Mouse (Mus musculus) lung, postnatal 0 days (tissue): ENCODE data around the gene F8.
A peak's percentile ranks its signal among the peaks of the same experiment; 100 is the strongest.

Experiments used
- CTCF ChIP-seq: IDR thresholded peaks from 2 replicates; pipeline ENCODE4 v1.5.1; 2016; ENCODE audit warnings: antibody characterized with exemption, mild to moderate bottlenecking
- EP300 ChIP-seq: IDR thresholded peaks from 2 replicates; pipeline ENCODE4 v1.6.1; 2016; ENCODE audit warnings: antibody characterized with exemption, mild to moderate bottlenecking, control low read depth

DNA sequence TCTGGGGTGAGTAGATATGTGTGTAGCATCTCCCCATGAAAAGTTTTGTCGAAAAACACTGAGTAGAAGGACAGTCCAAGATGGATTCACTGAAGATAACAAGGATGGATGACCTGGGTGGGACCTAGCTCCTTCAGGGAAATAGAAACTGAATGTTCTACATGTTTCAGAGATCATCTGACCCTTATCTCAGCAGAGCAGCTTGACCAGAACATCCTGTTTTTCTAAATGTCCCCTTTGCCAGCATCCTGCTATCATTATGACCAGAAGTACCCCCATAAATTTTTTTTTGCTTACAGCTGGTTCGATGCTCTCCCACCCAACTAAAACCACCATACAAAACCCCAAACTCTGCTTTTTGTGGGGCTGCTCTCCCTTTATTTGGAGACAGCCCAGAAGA is 20.3 kb upstream of the F8 start:
- TF ChIP-seq CTCF (no peak), EP300 (peak; percentile 58; the same call in 1 of the 2 replicates)
